Mouse (Mus musculus): ENCODE results near the gene Klhdc10.
A peak's percentile ranks its signal among the peaks of the same experiment; 100 is the strongest.

Klhdc10 gene

GRCm38 (mm10) chr6:30403465-30403864, 1.8 kb downstream of the Klhdc10 start:
- peak; percentile 87 for DNase-seq

DNA sequence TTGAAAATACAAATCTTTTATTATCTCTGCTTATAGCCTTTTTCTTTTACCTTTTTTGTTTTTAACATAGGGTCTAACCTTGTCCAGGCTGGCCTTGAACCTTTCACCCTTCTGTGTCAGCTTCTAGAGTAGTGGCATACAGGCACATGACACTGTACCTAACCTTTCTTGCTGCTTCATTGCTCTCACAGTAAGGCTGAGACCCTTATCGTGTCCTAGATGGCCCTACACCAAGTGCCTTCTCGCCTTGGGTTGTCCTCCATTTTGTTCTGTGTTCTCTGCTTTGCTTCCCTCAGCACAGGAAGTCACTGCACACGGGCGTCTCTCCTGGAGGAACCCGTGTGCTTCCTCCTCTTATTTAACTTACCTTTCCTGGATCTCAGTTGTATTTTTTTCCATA, 3.0 kb downstream of the Klhdc10 start:
- DNase-seq = no peak

GRCm38 (mm10) chr6:30408276-30408675, 6.6 kb downstream of the Klhdc10 start:
- no peak for DNase-seq

GRCm38 (mm10) chr6:30409399-30410093, 7.9 kb downstream of the Klhdc10 start:
- no peak for DNase-seq

- DNase-seq = no peak
Observed at GRCm38 (mm10) chr6:30411311-30411710, 9.6 kb downstream of the Klhdc10 start.

GRCm38 (mm10) chr6:30416126-30416525, 14.5 kb downstream of the Klhdc10 start:
- DNase-seq = no peak

DNA sequence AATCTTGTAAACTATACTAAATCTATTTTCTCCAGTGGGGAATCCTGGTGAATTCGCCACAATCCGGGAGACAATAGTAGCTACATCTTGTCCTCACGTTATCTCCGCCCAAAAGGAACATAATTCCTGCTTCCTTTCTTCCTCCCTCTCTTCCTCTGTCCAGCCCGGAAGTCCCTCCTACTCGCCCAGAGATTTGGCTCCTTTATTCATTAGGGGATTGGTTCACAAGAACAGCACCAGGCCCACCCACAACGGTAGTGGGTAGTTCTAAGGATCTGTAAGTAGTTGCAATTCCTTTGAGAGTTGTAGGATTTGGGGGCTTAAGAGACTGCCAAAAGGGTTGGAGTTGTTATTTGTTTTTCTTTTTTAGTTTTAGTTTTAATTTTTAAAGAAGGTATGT, 15.1 kb downstream of the Klhdc10 start:
- no peak for DNase-seq

GRCm38 (mm10) chr6:30432461-30433192, 31.0 kb downstream of the Klhdc10 start:
- DNase-seq = no peak

DNA sequence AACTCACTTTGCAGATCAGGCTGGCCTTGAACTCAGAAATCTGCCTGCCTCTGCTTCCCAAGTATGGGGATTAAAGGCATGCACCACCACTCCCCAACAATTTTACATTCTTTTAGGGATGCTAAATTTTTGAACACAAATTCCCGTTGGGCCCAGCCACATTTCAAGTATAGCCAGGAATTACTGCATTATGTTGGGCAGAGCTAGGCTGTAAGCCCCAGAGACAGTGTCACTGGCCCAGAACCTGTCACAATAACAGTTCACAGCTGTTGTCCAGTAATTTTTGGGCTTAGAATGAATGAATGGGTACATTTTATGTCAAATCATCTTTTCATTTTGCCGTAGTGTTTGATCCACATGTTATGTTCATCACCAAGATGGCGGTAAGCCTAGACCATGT, 34.8 kb downstream of the Klhdc10 start:
- DNase-seq = no peak

DNA sequence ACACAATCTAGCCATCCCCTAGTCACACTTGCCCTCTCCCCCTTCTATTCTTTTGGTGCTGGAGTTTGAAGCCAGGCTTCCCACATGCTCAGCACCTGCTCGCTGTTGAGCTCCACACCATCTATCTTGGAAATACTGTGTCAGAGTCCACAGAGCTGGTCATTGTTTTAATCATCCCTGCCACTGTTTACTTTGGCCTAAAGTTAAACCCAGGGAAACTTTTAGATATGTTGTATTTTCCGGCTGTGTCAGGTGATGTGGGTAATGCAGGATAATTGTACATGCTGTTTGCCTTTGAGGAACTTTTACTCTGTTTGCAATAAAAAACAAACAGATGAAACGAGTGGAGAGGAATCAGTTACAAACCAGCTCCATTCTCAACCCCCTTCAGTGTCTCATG, 35.4 kb downstream of the Klhdc10 start:
- DNase-seq = no peak

GRCm38 (mm10) chr6:30439576-30439975, 37.9 kb downstream of the Klhdc10 start:
- no peak for DNase-seq

- no peak for DNase-seq
Observed at GRCm38 (mm10) chr6:30456991-30457390, 55.3 kb downstream of the Klhdc10 start.

DNA sequence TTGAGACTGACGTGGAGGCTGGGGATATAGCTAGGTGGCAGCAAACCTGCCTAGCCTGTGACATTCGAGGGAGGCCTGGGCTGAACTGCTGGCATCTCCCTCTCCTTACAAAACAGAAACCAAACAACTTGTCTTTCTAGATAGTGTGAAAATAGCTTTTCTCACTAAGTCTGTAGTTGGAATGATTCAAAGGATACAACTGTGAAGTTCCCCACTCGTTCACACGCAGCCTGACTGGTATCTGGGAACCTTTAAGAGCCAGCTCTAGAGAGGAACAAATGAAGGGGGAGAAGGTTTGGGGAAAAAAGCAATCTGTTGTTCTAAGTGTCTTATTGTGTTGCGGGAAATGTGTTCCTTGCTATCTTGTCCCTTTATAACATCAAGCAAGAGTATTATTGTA, 57.0 kb downstream of the Klhdc10 start:
- DNase-seq = no peak

DNA sequence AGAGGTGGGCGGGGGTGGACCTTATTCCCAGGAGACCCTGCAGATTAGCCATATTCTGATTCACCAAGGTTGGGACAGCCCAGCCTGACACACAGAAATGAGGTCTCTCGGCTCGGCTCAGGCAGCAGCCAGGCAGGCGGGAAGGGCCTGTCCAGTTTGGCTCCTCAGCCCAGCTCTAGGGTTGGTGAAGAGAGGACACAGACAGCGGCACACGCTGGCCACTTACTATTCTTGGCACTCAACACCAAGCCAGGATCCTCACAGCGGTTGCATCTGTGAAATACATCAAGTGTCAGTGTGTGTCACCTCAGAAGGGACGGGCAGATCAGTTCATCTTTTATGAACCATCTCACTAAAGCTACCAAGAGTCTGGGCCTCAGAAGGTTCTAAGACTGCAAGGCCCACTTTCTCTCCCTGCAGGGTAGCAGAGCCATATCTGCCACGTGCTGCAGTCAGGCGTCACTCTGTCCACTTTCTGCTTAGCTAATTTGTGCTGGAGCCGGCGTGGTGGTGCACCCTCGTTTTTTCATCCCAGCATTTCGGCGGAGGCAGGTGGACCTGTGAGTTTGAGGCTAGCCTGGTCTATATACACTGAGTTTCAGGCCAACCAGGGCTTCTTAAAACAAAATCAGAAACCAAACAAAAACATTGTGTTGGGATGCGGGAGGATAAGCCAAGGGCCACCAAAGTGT, 57.5 kb downstream of the Klhdc10 start:
- DNase-seq = no peak

- peak; percentile 72 for DNase-seq
Observed at GRCm38 (mm10) chr6:30459811-30460749, 58.4 kb downstream of the Klhdc10 start.

GRCm38 (mm10) chr6:30460750-30461446, 59.2 kb downstream of the Klhdc10 start:
- peak; percentile 39 for DNase-seq

DNA sequence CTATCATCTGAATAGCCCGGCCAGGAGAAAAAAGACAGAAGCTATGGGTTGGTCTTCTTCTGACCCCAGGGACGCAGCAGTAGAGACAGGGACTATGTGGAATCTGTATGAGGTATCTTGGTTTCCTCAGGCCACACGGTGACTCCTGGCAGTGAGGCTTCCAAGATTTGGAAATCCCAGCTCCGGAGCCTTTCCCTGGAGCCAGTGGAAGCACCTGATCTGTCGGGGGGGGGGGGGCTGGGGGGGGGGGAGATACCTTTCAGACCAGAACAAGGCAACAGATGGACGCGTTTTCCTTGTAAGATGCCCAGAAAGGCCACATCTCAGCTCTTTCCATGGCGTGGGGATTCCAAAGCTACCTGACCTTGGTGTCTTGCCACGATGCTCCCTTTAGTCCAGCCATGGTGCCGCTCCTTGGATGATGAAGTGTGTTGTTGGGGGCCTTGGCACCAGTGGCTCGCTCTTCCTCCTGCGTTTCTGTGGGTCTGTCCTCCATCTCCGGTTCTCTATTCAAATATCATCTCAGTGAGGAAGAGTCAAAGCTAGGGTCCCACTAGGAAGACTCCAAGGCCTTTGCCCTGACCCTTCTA, 60.2 kb downstream of the Klhdc10 start:
- DNase-seq = no peak

- no peak for DNase-seq
Observed at GRCm38 (mm10) chr6:30462822-30463221, 61.2 kb downstream of the Klhdc10 start.

- DNase-seq = no peak
Observed at GRCm38 (mm10) chr6:30465586-30465985, 63.9 kb downstream of the Klhdc10 start.

DNA sequence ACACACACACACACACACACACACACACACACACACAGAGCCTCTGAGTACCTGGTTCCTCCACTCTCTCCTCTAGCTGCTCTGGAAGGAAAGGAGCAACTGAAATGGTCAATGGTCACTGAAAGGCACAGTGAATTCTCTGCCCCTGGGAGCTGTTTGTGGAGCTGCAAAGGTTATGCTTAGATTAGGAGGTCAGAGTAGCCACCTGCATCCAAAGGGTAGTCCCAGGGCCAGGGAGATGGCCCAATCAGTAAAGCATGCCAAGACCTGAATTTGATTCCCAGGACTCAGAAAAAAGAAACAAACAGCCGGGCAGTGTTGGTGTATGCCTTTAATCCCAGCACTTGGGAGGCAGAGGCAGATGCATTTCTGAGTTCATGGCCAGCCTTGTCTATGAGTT, 66.4 kb downstream of the Klhdc10 start:
- no peak for DNase-seq

- DNase-seq = peak; percentile 59
Observed at GRCm38 (mm10) chr6:30468684-30469083, 67.0 kb downstream of the Klhdc10 start.

GRCm38 (mm10) chr6:30469370-30469769, 67.7 kb downstream of the Klhdc10 start:
- no peak for DNase-seq
